Mouse (Mus musculus): ENCODE results near the gene Frmd4a.
A peak's percentile ranks its signal among the peaks of the same experiment; 100 is the strongest.

Gene Frmd4a

GRCm38 (mm10) chr2:4575163-4575562, 557.6 kb downstream of the Frmd4a start:
- DNase-seq (ENCODE audit: low read depth, low spot score) = peak; percentile 97

GRCm38 (mm10) chr2:4575975-4576374, 558.5 kb downstream of the Frmd4a start:
- DNase-seq (ENCODE audit: low read depth, low spot score) = no peak

DNA sequence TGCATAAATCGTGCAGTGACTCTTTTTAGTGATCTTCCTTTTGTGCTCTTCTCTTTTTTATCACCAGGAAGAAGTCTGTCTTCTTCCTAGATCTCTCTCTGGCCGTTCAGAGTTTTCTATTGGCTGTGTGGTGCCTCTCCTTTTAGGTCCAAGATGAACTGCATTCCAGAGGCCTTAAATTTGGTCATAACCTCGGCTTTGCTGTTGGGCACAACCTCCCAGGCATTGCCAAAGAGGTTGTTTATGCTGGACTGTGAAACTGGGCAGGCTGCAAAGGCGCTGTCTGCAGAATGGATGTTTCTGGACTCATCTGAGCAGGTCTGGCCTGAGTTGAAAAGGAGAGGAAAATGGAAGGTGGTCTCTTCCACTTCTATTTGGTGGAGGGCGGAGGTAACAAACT, 560.8 kb downstream of the Frmd4a start:
- DNase-seq (ENCODE audit: low read depth, low spot score) = no peak

DNA sequence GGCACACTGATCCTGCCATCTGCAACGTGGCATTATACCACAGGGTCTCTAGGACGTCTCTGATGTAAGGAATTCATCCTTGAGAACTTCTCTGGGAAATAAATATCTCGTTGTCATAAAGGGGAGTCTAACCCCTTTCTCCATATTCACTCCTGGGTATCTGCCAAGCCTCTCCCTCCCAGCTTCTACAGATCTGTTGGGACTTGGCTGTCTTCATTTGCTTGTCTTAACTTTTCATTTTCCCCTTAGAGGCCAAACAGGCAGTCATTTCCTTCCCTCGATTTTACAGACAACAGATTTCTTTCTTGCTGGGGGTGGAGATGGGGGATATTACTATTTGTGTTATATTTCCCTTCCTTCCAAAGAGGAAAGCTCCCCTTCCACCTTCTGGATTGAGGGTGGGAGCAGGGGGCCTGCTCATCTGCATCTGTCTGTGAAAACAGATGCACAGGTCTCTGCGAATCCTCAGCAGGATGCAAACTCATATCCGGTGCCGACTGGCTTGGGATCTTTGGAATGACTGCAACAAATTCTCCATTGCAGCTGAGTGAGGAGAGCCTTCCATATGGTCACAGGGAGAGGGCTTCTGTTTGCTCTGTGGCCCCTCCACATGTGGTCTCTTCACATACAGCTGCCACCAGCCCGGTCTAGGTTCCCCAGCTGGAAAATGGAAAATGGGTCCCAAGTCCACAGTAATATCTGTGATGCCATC, 562.0 kb downstream of the Frmd4a start:
- DNase-seq (ENCODE audit: low read depth, low spot score) = no peak

DNA sequence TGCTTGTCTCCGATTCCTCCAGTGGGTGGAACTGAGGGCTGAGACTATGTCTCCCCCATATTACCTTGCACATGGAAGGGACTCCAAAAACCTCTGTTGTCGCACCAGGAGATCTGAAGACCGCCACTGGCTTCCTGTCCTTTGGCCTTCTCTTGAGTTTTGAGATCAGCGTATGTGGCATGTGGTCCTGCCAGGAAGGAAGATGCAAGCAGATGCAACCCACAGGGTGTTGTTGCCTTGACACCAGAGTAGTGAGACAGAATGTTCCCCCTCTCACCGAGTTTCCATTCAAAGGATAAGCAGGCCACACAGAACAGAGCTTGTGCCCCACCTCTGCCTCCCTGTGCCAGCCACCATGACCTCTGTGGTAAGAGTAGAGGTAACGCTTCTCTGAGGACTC, 563.1 kb downstream of the Frmd4a start:
- DNase-seq (ENCODE audit: low read depth, low spot score) = no peak

DNA sequence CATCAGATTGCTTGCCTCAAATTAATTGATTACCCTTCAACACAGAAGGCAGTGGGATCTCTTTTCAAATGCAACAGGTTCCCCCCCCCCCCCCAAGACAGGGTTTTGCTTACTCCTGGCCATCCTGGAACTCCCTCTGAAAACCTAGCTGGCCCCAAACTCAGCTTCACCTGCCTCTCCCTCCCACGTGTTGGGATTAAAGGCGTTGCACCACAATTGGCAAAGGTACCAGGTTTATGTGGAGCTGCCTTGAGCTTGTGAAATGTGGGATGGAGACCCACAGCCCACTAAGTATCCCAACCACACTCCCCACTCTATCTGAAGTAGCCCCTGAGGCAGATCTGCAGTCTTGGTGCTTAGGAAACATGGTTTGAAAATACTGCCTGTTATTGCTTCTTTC, 565.4 kb downstream of the Frmd4a start:
- DNase-seq (ENCODE audit: low read depth, low spot score) = no peak

DNA sequence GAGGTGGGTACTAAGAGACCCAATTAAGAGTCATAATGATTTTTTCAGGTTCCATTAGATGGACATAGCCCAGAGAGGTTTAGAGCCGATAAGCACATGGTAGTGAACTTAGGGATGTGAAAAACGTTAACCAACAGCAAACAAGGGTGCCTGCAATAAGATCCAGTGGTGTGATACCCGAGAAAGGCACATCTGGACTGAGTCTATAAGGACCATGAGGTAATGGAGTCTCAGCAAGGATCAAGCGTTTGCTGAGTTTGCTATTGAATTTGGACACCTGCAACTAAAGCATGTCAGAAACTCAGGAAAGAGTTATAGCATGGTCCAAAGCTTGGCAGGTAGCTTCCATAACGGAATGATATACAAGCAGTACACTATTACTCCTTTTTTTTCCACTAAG, 566.7 kb downstream of the Frmd4a start:
- no peak for DNase-seq (ENCODE audit: low read depth, low spot score)

DNA sequence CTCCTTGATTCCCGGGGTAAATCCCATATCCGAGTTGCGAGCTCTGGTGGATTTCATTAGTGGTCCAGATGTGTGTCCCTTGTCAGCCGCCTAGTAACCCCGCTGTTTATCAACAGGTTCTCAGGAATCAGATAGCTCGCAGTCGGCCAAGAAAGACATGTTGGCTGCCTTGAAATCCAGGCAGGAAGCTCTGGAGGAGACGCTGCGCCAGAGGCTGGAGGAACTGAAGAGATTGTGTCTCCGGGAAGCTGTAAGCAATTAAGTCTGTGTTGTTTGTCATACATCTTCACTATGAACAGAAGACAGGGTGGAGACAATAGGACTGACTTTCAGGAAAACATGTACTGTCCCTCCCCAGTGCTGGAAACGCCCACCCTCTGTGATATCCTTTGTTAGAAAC, 568.7 kb downstream of the Frmd4a start:
- no peak for DNase-seq (ENCODE audit: low read depth, low spot score)

GRCm38 (mm10) chr2:4587685-4588409, 570.3 kb downstream of the Frmd4a start:
- DNase-seq (ENCODE audit: low read depth, low spot score) = no peak

GRCm38 (mm10) chr2:4591647-4592046, 574.1 kb downstream of the Frmd4a start:
- DNase-seq (ENCODE audit: low read depth, low spot score) = no peak

- no peak for DNase-seq (ENCODE audit: low read depth, low spot score)
These were observed 575.1 kb downstream of the Frmd4a start for GRCm38 (mm10) chr2:4592666-4593065.

DNA sequence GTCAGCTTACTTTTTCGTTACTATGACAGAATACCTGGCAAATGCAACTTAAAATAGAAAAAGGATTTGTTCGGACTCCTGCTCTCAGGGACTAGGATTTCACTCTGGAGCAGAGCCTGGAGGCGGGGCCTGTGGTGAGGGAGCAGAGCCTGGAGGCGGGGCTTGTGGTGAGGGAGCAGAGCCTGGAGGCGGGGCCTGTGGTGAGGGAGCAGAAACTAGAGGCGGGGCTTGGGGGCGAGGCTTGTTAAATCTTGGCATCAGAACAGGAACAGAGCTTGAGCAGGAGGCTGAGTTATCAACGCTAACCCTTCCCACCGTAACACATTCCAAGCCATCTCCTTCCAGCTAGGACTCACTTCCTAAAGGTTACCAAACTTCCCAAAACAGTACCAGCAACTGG, 575.9 kb downstream of the Frmd4a start:
- DNase-seq (ENCODE audit: low read depth, low spot score) = peak; percentile 95

DNA sequence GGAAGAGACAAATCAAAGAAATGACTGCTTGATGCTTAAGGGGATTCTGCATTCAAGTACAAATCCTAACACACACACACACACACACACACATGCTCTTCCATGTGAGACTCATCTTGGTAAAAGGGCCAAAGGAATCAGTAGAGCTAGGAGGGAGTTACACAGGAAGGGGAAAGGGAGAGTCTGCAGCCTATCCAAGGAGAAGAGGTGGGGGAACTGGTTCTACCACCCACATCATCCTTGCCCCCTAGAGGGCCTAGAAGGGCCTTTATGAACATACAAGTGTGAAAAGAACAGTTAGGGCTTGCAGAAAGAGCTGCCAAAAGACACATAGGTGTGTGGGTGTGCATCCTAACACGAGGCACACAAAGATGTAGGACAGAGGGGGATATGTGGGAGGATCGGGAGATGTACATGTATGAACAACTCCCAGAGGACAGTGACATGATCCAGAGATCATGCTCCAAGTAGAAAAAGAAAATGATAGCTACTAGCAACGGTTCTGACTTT, 576.4 kb downstream of the Frmd4a start:
- no peak for DNase-seq (ENCODE audit: low read depth, low spot score)

- peak; percentile 80 for DNase-seq (ENCODE audit: low read depth, low spot score)
These were observed 579.5 kb downstream of the Frmd4a start for GRCm38 (mm10) chr2:4596992-4597391.

GRCm38 (mm10) chr2:4601034-4601890, 583.7 kb downstream of the Frmd4a start:
- peak; percentile 77 for DNase-seq (ENCODE audit: low read depth, low spot score)

- peak; percentile 44 for DNase-seq (ENCODE audit: low read depth, low spot score)
These were observed 585.9 kb downstream of the Frmd4a start for GRCm38 (mm10) chr2:4603361-4603945.

DNA sequence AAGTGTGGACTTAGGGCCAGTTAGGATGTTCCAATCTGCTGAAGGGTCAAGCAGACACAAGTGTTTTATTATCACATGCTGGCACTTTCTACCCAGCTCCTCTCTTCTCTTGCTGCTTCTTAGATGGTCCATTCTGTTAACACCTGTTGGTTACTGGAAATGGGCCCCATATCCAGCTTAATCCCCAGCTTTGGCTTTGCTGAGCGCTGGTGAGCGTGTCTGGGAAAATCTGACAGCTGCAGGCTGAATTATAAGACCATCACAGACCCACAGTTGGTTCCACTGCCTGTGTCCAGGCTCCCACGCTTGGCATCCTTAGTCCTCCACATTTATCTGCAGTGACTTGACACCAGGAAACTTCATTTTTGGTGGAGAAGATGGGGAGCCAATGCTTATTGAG, 589.0 kb downstream of the Frmd4a start:
- DNase-seq (ENCODE audit: low read depth, low spot score) = no peak

- no peak for DNase-seq (ENCODE audit: low read depth, low spot score)
These were observed 590.7 kb downstream of the Frmd4a start for GRCm38 (mm10) chr2:4608253-4608652.

- no peak for DNase-seq (ENCODE audit: low read depth, low spot score)
These were observed 591.9 kb downstream of the Frmd4a start for GRCm38 (mm10) chr2:4609433-4609832.

- DNase-seq (ENCODE audit: low read depth, low spot score) = no peak
These were observed 593.8 kb downstream of the Frmd4a start for GRCm38 (mm10) chr2:4611295-4611694.

- no peak for DNase-seq (ENCODE audit: low read depth, low spot score)
These were observed 594.2 kb downstream of the Frmd4a start for GRCm38 (mm10) chr2:4611704-4612103.

All from ZHBTc4 (cell line).